Mouse (Mus musculus) right cerebral cortex, adult 2 months (tissue): ENCODE results near the gene Pdlim5.
A peak's percentile ranks its signal among the peaks of the same experiment; 100 is the strongest.
"Not testable (repeated sequence)": the region's sequence is repeated elsewhere in the genome, so short reads cannot be mapped to it uniquely, and the experiment has no call there.

ENCODE experiments used
- DNase-seq, 2 experiments: peaks; one replicate each; pipeline ENCODE4 v3.0.0; 2021 to 2022; ENCODE audit warnings: low spot score in 2 of 2

The Pdlim5 gene

GRCm38 (mm10) chr3:142395520-142396193, at the start of gene Pdlim5:
Gene Pdlim5 (minus strand): TSS chr3:142395696.
- DNase-seq: peak; percentile 65 to 83

DNA sequence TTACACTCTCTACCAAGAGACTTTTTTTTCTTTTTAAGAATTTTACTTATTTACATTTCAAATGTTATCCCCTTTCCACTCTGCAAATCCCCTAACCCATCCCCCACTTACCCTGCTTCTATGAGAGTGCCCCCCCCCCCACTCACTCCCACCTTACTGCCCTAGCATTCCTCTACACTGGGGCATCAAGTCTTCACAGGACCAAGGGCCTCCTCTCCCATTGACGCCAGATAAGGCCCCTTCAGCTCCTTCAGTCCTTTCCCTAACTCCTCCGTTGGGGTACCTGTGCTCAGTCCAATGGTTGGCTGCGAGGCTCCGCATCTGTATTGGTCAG, 48.2 kb upstream of the Pdlim5 start:
- DNase-seq: no peak

GRCm38 (mm10) chr3:142443006-142443709, 47.7 kb upstream of the Pdlim5 start:
- peak; percentile 86 to 88 for DNase-seq

DNA sequence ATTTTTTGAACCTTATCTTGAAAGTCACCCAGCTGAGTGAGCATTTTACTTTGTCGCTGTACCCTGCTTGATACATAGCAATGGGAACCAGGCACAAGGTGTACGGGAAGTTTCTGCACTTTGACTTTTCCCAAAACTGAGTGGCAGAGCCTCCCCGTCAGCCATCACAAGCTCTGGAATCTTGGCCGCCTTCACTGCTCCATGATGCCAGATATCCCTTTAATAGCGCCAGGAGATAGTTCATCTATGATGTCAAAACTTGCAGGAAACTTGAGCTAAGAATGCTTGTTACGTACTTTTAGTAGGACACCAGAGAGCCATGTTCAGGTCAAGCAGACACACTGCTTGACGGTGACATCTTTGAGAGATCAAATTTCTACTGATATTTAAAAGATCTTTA, 46.7 kb upstream of the Pdlim5 start:
- DNase-seq: no peak

- no peak for DNase-seq
Measured at GRCm38 (mm10) chr3:142441142-142441541, 45.6 kb upstream of the Pdlim5 start.

GRCm38 (mm10) chr3:142440191-142440590, 44.7 kb upstream of the Pdlim5 start:
- no peak for DNase-seq

- no peak for DNase-seq
Measured at GRCm38 (mm10) chr3:142439591-142440093, 44.1 kb upstream of the Pdlim5 start.

DNA sequence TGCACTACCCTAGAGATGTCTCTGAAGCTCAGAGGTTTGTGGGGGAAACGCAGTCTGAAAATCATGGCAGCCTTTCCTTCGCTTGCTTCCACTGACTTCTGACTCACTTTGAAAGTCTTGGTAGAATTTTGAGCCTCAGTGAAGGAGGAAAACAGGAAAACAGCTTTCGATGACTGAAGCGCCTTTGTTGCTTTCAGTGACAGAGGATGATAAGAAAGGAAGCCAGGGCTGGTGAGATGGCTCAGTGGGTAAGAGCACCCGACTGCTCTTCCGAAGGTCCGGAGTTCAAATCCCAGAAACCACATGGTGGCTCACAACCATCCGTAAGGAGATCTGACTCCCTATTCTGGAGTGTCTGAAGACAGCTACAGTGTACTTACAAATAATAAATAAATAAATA, 43.1 kb upstream of the Pdlim5 start:
- DNase-seq: not testable (repeated sequence)

DNA sequence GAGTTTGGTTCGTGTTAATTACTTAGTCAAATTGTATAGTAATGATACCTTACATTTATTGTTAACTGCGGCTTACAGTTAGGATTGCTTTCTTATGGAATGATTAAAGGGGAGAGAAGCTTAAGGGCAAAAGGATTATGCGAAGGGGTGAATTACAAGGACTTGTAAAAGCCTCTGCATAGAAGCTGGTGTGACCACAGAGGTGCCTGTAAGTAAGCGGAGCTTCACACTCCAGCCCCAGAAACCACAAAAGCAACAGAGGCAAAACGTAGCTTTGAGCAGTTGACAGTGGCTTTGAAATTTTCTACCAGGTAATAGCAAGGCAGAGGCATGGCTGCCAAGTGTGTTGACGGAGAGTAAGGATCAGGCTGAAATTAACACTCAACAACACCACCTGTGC, 41.3 kb upstream of the Pdlim5 start:
- no peak for DNase-seq

DNA sequence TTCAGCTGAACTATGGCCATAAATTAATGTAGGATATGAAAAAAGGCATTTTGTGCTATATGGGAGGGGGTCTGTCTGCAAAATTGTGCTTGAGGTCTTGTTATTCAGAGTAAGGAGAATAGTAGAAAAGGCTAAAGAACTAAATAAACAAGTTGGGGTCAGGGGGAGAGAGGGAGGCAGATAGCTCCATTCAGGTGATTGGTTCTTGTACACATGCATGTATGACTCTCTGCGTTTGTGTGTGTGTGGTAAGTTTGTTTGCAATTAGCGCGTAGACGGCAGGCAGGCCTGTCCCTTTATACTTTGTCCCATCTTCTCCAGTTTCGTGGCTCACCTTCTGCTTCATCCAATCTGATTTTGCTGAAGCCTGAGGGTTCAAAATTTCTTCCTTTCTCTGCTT, 40.7 kb upstream of the Pdlim5 start:
- no peak for DNase-seq

DNA sequence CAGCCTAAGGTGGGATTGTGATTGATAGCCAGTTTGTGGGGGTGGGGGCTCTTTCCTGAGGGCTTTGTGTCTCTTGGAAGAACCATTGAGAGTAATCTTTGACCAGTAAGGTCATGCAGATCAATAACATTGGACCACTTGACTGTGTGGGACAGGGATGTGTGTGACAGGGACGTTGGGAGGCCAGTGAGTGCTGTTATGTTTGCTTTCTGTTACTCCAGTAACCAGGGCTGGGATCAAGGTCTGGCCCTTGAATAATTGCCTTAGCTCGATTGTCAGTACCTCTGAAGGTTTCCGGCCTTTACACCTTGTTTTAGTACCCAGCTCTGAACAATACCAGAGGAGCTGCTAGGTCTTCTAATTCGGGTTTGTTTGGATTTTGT, 39.3 kb upstream of the Pdlim5 start:
- no peak for DNase-seq

DNA sequence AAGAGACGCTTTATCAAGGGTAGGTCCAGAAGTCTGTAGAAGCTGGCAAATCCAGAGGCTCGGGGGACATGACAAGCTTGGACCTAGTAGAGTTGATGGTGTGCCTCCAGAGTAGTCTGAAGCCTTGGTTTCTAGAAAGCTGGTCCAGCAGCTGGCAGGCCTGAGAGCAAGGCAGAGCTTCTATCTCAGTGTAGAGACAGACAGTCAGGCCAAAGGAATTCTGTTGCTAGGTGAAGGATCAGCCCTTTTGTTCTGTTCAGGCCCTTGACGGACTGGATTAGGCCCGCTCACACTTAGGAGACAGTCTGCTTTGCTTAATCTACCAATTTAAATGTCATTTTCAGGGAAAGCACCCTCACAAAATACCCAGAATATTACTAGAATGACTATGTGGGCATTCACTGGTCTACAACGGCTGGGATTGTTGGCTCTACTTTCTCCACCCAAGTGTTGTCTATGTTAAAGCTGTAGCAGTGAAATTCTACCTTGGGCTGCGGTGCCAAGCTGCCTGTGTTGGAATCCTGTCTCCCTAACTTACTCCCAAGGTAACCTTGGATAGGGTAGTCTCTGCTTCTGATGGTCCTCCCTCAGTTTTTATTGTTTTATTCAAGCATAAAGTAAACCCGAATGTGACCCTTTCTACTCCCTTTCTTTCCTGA, 38.8 kb upstream of the Pdlim5 start:
- DNase-seq: no peak

DNA sequence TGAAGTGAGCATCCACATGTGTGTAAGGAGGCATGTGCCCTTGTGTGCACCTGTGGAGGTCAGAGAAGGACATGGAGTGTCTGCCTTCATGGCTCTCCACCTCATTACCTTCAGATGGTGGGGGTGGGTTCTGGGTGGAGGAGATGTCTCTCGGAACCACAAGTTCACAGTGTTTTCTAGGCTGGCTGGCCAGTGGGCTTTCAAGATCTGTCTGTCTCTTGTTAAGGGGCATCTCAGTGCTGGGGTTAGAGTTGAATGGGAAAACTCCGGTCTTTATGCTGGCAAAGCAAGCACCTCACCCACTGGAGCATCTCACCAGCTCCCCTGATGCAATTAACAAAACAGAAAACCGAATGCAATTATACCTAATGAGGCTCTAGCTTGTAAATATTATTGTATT, 36.0 kb upstream of the Pdlim5 start:
- DNase-seq: no peak

DNA sequence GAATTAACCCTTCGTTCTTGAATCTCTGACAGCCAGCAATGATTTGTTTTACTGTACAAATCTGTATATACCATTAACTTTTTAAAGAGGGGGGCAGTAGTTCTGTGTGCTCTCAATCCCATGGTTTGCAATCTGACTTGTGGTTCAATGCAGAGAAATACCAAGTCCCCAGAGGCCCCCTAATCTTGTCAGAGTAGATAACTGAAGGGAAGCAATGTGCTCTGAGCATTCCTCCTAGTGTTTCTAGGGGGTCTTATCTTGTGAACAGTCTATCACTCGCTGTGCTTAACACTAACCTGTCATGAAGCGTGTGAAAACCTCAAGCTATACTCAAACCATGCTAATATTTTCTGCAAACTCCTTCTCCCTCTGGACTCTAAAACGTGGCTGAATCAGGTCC, 34.6 kb upstream of the Pdlim5 start:
- no peak for DNase-seq

GRCm38 (mm10) chr3:142426806-142427205, 31.3 kb upstream of the Pdlim5 start:
- no peak for DNase-seq

DNA sequence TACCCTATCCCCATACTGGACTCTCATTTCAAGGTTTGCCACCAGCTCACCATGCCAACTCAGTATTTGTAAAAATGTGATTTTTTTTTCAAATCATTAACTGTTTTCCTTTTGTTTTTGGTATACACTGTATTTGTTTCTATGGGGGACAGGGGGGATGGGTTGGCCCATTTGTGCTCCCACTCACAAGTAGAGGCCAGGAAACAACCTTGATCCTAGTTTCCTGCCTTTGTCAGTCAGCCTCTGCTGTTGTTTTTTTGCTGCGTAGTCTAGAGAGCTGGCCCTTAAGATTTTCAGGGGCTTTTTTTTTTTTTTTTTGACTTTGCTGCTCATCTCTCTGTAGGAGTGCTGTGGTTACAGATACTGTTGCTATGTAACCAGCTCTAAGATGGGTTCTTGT, 28.6 kb upstream of the Pdlim5 start:
- no peak for DNase-seq

DNA sequence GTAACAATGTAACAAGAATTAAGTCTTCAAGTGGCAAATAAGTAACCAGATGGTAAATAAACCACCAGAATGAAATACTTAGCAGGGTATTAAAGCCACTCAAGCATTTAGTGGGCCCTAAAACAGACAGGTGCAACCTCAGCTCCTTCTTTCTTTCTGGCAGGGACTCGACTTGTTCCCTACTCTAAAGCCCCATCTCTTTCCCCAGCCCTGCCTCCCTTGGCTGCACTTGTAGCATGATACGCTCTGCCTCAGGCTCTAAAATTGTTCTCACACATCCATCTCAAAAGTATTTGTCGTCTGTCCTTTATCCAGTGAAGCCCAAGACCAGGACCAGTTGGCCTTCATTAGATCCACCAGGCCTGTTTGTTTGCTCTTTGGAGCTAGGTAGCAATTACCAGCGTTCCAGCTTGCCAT, 28.0 kb upstream of the Pdlim5 start:
- DNase-seq: no peak

- DNase-seq: no peak
Measured at GRCm38 (mm10) chr3:142422229-142422628, 26.7 kb upstream of the Pdlim5 start.

DNA sequence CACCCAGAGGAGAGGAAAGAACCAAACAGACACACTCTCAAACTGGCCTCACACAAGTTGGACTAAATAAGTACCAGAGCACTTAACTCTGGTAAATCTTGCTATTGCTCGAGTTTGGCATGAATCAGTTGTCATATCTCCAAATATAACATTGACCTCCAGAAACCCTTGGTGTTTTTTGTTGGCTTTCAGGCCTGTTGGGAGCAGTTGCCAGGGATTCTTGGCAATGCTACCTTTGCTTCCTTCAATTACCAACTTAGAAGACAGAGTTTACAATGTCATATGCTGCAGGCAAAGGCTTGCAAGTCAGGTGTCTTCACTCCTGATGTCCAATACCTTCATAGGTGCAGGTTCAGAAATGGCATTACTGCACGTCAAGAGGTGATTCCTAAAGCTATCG, 26.0 kb upstream of the Pdlim5 start:
- no peak for DNase-seq

DNA sequence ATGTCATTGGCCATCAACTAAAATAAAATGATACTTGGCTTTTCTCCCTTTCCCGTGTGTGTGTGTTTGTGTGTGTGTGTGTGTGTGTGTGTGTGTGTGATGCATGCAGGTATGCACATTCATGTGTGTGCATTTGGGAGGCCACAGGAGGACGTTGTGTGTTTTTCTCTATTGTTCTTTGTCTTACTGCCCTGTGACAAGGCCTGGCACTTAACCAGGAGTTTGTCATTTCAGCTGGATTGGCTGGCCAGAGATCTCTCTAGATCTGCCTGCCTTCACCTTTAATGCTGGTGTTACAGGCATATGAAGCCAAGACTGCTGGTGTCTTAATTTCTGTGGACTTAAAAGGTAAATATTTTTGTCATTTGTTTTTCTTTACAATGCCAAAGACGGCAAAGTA, 22.5 kb upstream of the Pdlim5 start:
- DNase-seq: no peak

DNA sequence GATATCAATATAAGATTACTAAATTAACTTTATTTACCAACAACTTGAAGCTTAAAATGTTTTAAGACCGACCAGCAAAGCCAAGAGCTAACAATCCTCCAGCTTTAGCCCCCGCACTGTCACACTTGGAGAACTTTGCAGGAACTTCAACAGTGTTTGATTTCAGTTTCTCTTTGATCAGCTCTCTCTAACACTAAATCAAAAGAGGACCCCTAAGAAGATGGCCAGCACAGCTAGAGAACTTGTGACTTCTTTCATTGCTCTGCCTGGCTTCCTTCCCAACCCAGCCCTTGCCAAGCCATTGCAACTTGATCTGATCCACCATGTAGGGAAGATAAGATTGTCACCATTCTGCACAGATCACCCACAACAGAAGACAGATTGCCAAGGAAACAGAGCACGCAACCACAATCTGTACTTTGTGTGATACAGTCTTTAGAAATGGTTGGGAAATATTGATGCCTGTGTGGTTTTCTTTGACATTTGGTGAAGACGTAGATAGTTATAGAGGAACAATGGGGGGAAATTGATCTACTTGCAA, 17.9 kb upstream of the Pdlim5 start:
- no peak for DNase-seq

- no peak for DNase-seq
Measured at GRCm38 (mm10) chr3:142410930-142411329, 15.4 kb upstream of the Pdlim5 start.
